Mouse (Mus musculus) MEL (cell line): Measurements from ENCODE around the gene Ptpa. TPM values are rescaled to one million over a fixed set of nuclear protein-coding genes. Genes with fewer than 3 reads are reported as not detected.

ENCODE experiments used
- DNase-seq: peaks from one replicate; pipeline ENCODE4 v3.0.0; 2011; ENCODE audit warnings: low read depth, low spot score
- H3K27ac ChIP-seq: 2 replicates; pipeline ENCODE4 v1.5.1; 2012; ENCODE audit warnings: low read depth, mild to moderate bottlenecking, control low read depth, low read length, moderate library complexity; ENCODE audit not compliant: control insufficient read depth
- H3K27me3 ChIP-seq, 2 experiments: fragments of 150-350 bp in 1 of 2; sonication (generic) in 1 of 2; 2 replicates each; pipeline ENCODE4 v1.6.1; 2012; ENCODE audit warnings: low read length in 2 of 2, mild to moderate bottlenecking in 2 of 2, improper control_type of control experiment in 1 of 2, moderate library complexity in 1 of 2; ENCODE audit not compliant: insufficient read depth in 2 of 2, control insufficient read depth in 1 of 2
- H3K36me3 ChIP-seq, 2 experiments: 2 replicates each; pipeline ENCODE4 v1.6.1; 2012 to 2014; ENCODE audit warnings: low read length in 2 of 2, improper control_type of control experiment in 1 of 2, inconsistent platforms in 1 of 2, mild to moderate bottlenecking in 1 of 2; ENCODE audit not compliant: insufficient read depth in 2 of 2, control insufficient read depth in 1 of 2
- H3K4me1 ChIP-seq, 2 experiments: fragments of 150-350 bp in 1 of 2; sonication (generic) in 1 of 2; 2 replicates each; pipeline ENCODE4 v1.6.1; 2012; ENCODE audit warnings: low read length in 2 of 2, improper control_type of control experiment in 1 of 2, mild to moderate bottlenecking in 1 of 2; ENCODE audit not compliant: insufficient read depth in 2 of 2, control insufficient read depth in 1 of 2
- H3K4me3 ChIP-seq, 2 experiments: fragments of 150-350 bp in 1 of 2; sonication (generic) in 1 of 2; 2 replicates each; pipeline ENCODE4 v1.5.1; 2012; ENCODE audit warnings: low read depth in 2 of 2, low read length in 2 of 2, mild to moderate bottlenecking in 2 of 2, moderate library complexity in 2 of 2, control low read depth in 1 of 2, improper control_type of control experiment in 1 of 2; ENCODE audit not compliant: control insufficient read depth in 1 of 2, insufficient read depth in 1 of 2
- H3K79me2 ChIP-seq: 2 replicates; pipeline ENCODE4 v1.6.1; 2012; ENCODE audit warnings: mild to moderate bottlenecking, low read length, moderate library complexity; ENCODE audit not compliant: control insufficient read depth, poor library complexity, insufficient read depth
- H3K9ac ChIP-seq: 2 replicates; pipeline ENCODE4 v1.6.1; 2012; ENCODE audit warnings: low read depth, mild to moderate bottlenecking, control low read depth, low read length, moderate library complexity; ENCODE audit not compliant: control insufficient read depth, poor library complexity, severe bottlenecking
- H3K9me3 ChIP-seq: fragments of 150-350 bp; sonication (generic); replicated peaks from 2 replicates; pipeline ENCODE4 v1.6.1; 2012; ENCODE audit warnings: mild to moderate bottlenecking, low read length, improper control_type of control experiment, moderate library complexity; ENCODE audit not compliant: insufficient read depth
- BHLHE40 ChIP-seq: IDR thresholded peaks from 2 replicates; pipeline ENCODE4 v1.6.1; 2012; ENCODE audit warnings: low read depth, mild to moderate bottlenecking, inconsistent platforms, low read length, improper control_type of control experiment, borderline replicate concordance
- CHD1 ChIP-seq: IDR thresholded peaks from 2 replicates; pipeline ENCODE4 v1.6.1; 2012; ENCODE audit warnings: low read depth, mild to moderate bottlenecking, inconsistent platforms, low read length, improper control_type of control experiment
- CTCF ChIP-seq, 3 experiments: IDR thresholded peaks in 2 of 3; conservative IDR thresholded peaks in 1 of 3; 2 replicates each; pipeline ENCODE4 v1.5.1; 2011 to 2012; ENCODE audit warnings: low read length in 3 of 3, low read depth in 2 of 3, mild to moderate bottlenecking in 2 of 3, improper control_type of control experiment in 1 of 3, inconsistent platforms in 1 of 3, mixed read lengths in 1 of 3, moderate library complexity in 1 of 3; ENCODE audit not compliant: control insufficient read depth in 1 of 3, insufficient read depth in 1 of 3, poor library complexity in 1 of 3, severe bottlenecking in 1 of 3
- GABPA ChIP-seq: IDR thresholded peaks from 2 replicates; pipeline ENCODE4 v1.6.1; 2012; ENCODE audit warnings: low read depth, mild to moderate bottlenecking, inconsistent platforms, low read length, improper control_type of control experiment, moderate library complexity
- GATA1 ChIP-seq: IDR thresholded peaks from 2 replicates; pipeline ENCODE4 v1.6.1; 2011; ENCODE audit warnings: low read depth, low read length, improper control_type of control experiment
- HCFC1 ChIP-seq: IDR thresholded peaks from 2 replicates; pipeline ENCODE4 v1.6.1; 2012; ENCODE audit warnings: low read depth, mild to moderate bottlenecking, inconsistent platforms, low read length, improper control_type of control experiment, moderate library complexity
- JUND ChIP-seq: IDR thresholded peaks from 2 replicates; pipeline ENCODE4 v1.6.1; 2011; ENCODE audit warnings: low read depth, mild to moderate bottlenecking, improper control_type of control experiment, low read length
- KAT2A ChIP-seq: conservative IDR thresholded peaks from 2 replicates; pipeline ENCODE4 v1.6.1; 2012; ENCODE audit warnings: low read depth, low read length, improper control_type of control experiment, inconsistent platforms
- MAFK ChIP-seq: IDR thresholded peaks from 2 replicates; pipeline ENCODE4 v1.6.1; 2011; ENCODE audit warnings: low read depth, mild to moderate bottlenecking, low read length, improper control_type of control experiment, borderline replicate concordance
- MAX ChIP-seq: IDR thresholded peaks from 2 replicates; pipeline ENCODE4 v1.6.1; 2011; ENCODE audit warnings: low read length, improper control_type of control experiment
- MAZ ChIP-seq: IDR thresholded peaks from 2 replicates; pipeline ENCODE4 v1.6.1; 2012; ENCODE audit warnings: low read depth, mild to moderate bottlenecking, inconsistent platforms, low read length, improper control_type of control experiment
- MXI1 ChIP-seq: IDR thresholded peaks from 2 replicates; pipeline ENCODE4 v1.6.1; 2011; ENCODE audit warnings: mild to moderate bottlenecking, low read depth, low read length, improper control_type of control experiment
- MYB ChIP-seq: IDR thresholded peaks from 2 replicates; pipeline ENCODE4 v1.6.1; 2011; ENCODE audit warnings: mild to moderate bottlenecking, low read depth, low read length, improper control_type of control experiment
- MYC ChIP-seq: IDR thresholded peaks from 2 replicates; pipeline ENCODE4 v1.6.1; 2011; ENCODE audit warnings: low read depth, mild to moderate bottlenecking, low read length, improper control_type of control experiment, moderate library complexity
- NELFE ChIP-seq: IDR thresholded peaks from 2 replicates; pipeline ENCODE4 v1.6.1; 2011; ENCODE audit warnings: low read depth, low read length, improper control_type of control experiment
- POLR2A ChIP-seq, 2 experiments: IDR thresholded peaks; 2 replicates each; pipeline ENCODE4 v1.6.1; 2011 to 2012; ENCODE audit warnings: low read length in 2 of 2, mild to moderate bottlenecking in 2 of 2, control low read depth in 1 of 2, improper control_type of control experiment in 1 of 2, low read depth in 1 of 2, moderate library complexity in 1 of 2; ENCODE audit not compliant: control insufficient read depth in 1 of 2, insufficient read depth in 1 of 2, poor library complexity in 1 of 2
- POLR2AphosphoS2 ChIP-seq: IDR thresholded peaks from 2 replicates; pipeline ENCODE4 v1.6.1; 2011; ENCODE audit warnings: low read length, improper control_type of control experiment
- POLR2AphosphoS5 ChIP-seq: IDR thresholded peaks from 2 replicates; pipeline ENCODE4 v1.6.1; 2012; ENCODE audit warnings: low read depth, borderline replicate concordance, mild to moderate bottlenecking, inconsistent platforms, low read length, moderate library complexity, mixed read lengths
- RAD21 ChIP-seq: IDR thresholded peaks from 2 replicates; pipeline ENCODE4 v1.6.1; 2011; ENCODE audit warnings: mild to moderate bottlenecking, low read depth, low read length, improper control_type of control experiment
- RCOR1 ChIP-seq: IDR thresholded peaks from 2 replicates; pipeline ENCODE4 v1.6.1; 2012; ENCODE audit warnings: low read depth, mild to moderate bottlenecking, inconsistent platforms, low read length, improper control_type of control experiment
- SIN3A ChIP-seq: IDR thresholded peaks from 2 replicates; pipeline ENCODE4 v1.6.1; 2012; ENCODE audit warnings: low read length, improper control_type of control experiment, inconsistent platforms
- SMC3 ChIP-seq: IDR thresholded peaks from 2 replicates; pipeline ENCODE4 v1.6.1; 2011; ENCODE audit warnings: low read depth, low read length, improper control_type of control experiment
- TAL1 ChIP-seq: IDR thresholded peaks from 2 replicates; pipeline ENCODE4 v1.6.1; 2012; ENCODE audit warnings: mild to moderate bottlenecking, inconsistent platforms, low read length, moderate library complexity, mixed read lengths
- TBP ChIP-seq: IDR thresholded peaks from 2 replicates; pipeline ENCODE4 v1.8.0; 2011; ENCODE audit warnings: low read depth, low read length, improper control_type of control experiment
- ZC3H11A ChIP-seq: IDR thresholded peaks from 2 replicates; pipeline ENCODE4 v1.6.1; 2012; ENCODE audit warnings: low read depth, mild to moderate bottlenecking, inconsistent platforms, low read length, improper control_type of control experiment
- ZKSCAN1 ChIP-seq: IDR thresholded peaks from 2 replicates; pipeline ENCODE4 v1.6.1; 2012; ENCODE audit warnings: low read depth, mild to moderate bottlenecking, inconsistent platforms, low read length, improper control_type of control experiment, moderate library complexity
- ZMIZ1 ChIP-seq: IDR thresholded peaks from 2 replicates; pipeline ENCODE4 v1.6.1; 2012; ENCODE audit warnings: low read depth, mild to moderate bottlenecking, inconsistent platforms, low read length, improper control_type of control experiment, moderate library complexity
- ZNF384 ChIP-seq: IDR thresholded peaks from 2 replicates; pipeline ENCODE4 v1.6.1; 2012; ENCODE audit warnings: low read depth, mild to moderate bottlenecking, inconsistent platforms, low read length, improper control_type of control experiment
- polyA plus RNA-seq, 2 experiments: library from polyadenylated mRNA; stranded (reverse) in 1 of 2; unstranded in 1 of 2; fragments of >175 nt in 1 of 2; fragments of >200 nt in 1 of 2; gene quantifications; 2 replicates each; pipeline versions ENCODE4 v1.2.1 to v1.2.4; 2012; ENCODE audit warnings: low replicate concordance in 2 of 2, low read depth in 1 of 2; ENCODE audit not compliant: insufficient read length in 2 of 2, insufficient read depth in 1 of 2, missing spikeins in 1 of 2
- total RNA-seq: library from RNA; depleted of rRNA; stranded (reverse); fragments of 300-350 nt; gene quantifications from 2 replicates; pipeline ENCODE4 v1.2.3, GENCODE M21; 2012

Gene Ptpa
- total and polyA plus RNA-seq, 3 experiments = 159 to 382 TPM; not detected in 1

GRCm38 (mm10) chr2:30402351-30402826 lies 13.4 kb upstream of the Ptpa start:
- DNase-seq = no peak

GRCm38 (mm10) chr2:30402843-30403242 lies 13.0 kb upstream of the Ptpa start:
- no peak overlapping the region for H3K9ac ChIP-seq
- H3K79me2 ChIP-seq = no peaks in the 10 kb centered on the region
- no peak overlapping the region for H3K27ac ChIP-seq
- H3K4me3 ChIP-seq = no peak overlapping the region
- H3K27me3 ChIP-seq = no peaks in the 10 kb centered on the region
- H3K9me3 ChIP-seq = no peaks in the 10 kb centered on the region
- TF ChIP-seq ZC3H11A (no peak), TBP (no peak), POLR2A (IDR thresholded peaks at IDR 0.05; ENCODE audit: control insufficient read depth in 1 of 2, insufficient read depth in 1 of 2, low read depth in 1 of 2, low read length in 2 of 2, poor library complexity in 1 of 2) (no peak), KAT2A (no peak), TAL1 (no peak), MAFK (no peak), CTCF (IDR thresholded peaks at IDR 0.05 in 2 of 3, conservative IDR thresholded peaks at IDR 0.05 in 1 of 3; ENCODE audit: control insufficient read depth in 1 of 3, insufficient read depth in 1 of 3, low read depth in 2 of 3, low read length in 3 of 3, poor library complexity in 1 of 3, severe bottlenecking in 1 of 3) (no peak), MYB (no peak), GABPA (no peak), CHD1 (no peak), SIN3A (no peak), ZNF384 (no peak), ZKSCAN1 (no peak), BHLHE40 (no peak), MAZ (no peak), SMC3 (no peak)
- no peak for DNase-seq
- H3K4me1 ChIP-seq = no peaks in the 10 kb centered on the region
- H3K36me3 ChIP-seq = peaks cover 0 to 3% of the 10 kb centered on the region in 2 experiments; a peak in 2 of 4 replicates

More at GRCm38 (mm10) chr2:30402351-30402826, 13.4 kb upstream of the Ptpa start:
- H3K79me2 ChIP-seq = no peaks in the 10 kb centered on the region
- no peak overlapping the region for H3K27ac ChIP-seq
- H3K36me3 ChIP-seq = peaks cover 0 to 2% of the 10 kb centered on the region in 2 experiments; a peak in 2 of 4 replicates
- no peaks in the 10 kb centered on the region for H3K9me3 ChIP-seq
- H3K9ac ChIP-seq = no peak overlapping the region
- H3K27me3 ChIP-seq = no peaks in the 10 kb centered on the region
- H3K4me1 ChIP-seq = no peaks in the 10 kb centered on the region
- no peak overlapping the region for H3K4me3 ChIP-seq
- TF ChIP-seq SMC3 = no peak
- no peak for TF ChIP-seq HCFC1
- no peak for TF ChIP-seq TAL1
- no peak for TF ChIP-seq CTCF (IDR thresholded peaks at IDR 0.05 in 2 of 3, conservative IDR thresholded peaks at IDR 0.05 in 1 of 3; ENCODE audit: control insufficient read depth in 1 of 3, insufficient read depth in 1 of 3, low read depth in 2 of 3, low read length in 3 of 3, poor library complexity in 1 of 3, severe bottlenecking in 1 of 3)
- TF ChIP-seq NELFE = no peak
- TF ChIP-seq POLR2AphosphoS2 = no peak
- no peak for TF ChIP-seq JUND
- TF ChIP-seq MAX = no peak
- no peak for TF ChIP-seq RCOR1
- no peak for TF ChIP-seq MYC
- TF ChIP-seq MXI1 = no peak
- TF ChIP-seq POLR2AphosphoS5 = no peak
- TF ChIP-seq ZMIZ1 = no peak
- TF ChIP-seq GATA1 = no peak
- no peak for TF ChIP-seq RAD21
